Mouse (Mus musculus): ENCODE results near the gene Kif26b. TPM values are rescaled to one million over a fixed set of nuclear protein-coding genes. Genes with fewer than 3 reads are reported as not detected.

Gene Kif26b
- polyA plus RNA-seq, 1 experiment from 2014 or later = 8.7 TPM

DNA sequence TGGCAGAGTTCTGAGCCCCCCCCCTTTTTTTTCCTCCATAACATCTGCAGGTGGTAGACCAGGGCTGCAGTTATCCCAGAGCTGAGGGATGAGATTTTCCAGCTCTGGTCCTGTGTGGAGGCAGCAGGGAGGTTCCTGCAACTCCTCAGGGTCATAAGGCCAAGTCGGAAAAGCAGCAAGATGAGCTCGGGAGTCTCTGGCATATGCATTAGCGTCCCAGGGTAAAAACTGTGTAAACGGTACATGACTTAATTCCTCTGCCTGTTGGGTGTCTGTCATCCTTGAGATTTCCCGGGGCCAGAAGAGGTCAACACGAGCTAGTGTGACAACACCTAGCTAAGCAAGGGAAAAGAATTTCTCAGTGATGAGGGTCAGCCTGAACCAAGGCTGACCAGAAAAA lies 111.0 kb downstream of the Kif26b start:
- Histone ChIP-seq H3K27me3 (no peaks in the 10 kb centered on the region), H3K4me3 (replicated peaks) (no peak overlapping the region)
- ATAC-seq (ENCODE audit: insufficient number of reproducible peaks, low FRiP score, low TSS enrichment, low read depth) = no peak

GRCm38 (mm10) chr1:178640719-178641455 lies 112.0 kb downstream of the Kif26b start:
- no peak for ATAC-seq (ENCODE audit: insufficient number of reproducible peaks, low FRiP score, low TSS enrichment, low read depth)
- H3K4me3 ChIP-seq (replicated peaks) = no peak overlapping the region
- H3K27ac ChIP-seq (replicated peaks) = no peak overlapping the region
- no peak overlapping the region for H3K4me2 ChIP-seq (replicated peaks)
- H3K4me1 ChIP-seq = peaks cover 5% of the 10 kb centered on the region; the same call in 1 of the 2 replicates
- no peaks in the 10 kb centered on the region for H3K9me3 ChIP-seq (replicated peaks)
- WGBS = 38% methylated on average over 11 of the region's 11 CpGs
- H3K9ac ChIP-seq = no peak overlapping the region
- H3K27me3 ChIP-seq = no peaks in the 10 kb centered on the region
- H3K36me3 ChIP-seq = 0 out of 2 replicates have a peak, but pooled peaks cover 4% of the 10 kb centered on the region

More for the DNA sequence above, 111.0 kb downstream of the Kif26b start:
- no peak overlapping the region for H3K27ac ChIP-seq (replicated peaks)
- 51% methylated on average over 6 of the region's 6 CpGs for WGBS
- peaks cover 8% of the 10 kb centered on the region for H3K4me1 ChIP-seq
- H3K4me2 ChIP-seq (replicated peaks) = no peak overlapping the region
- H3K9me3 ChIP-seq (replicated peaks) = no peaks in the 10 kb centered on the region
- 0 out of 2 replicates have a peak, but pooled peaks cover 3% of the 10 kb centered on the region for H3K36me3 ChIP-seq
- H3K9ac ChIP-seq = no peak overlapping the region

DNA sequence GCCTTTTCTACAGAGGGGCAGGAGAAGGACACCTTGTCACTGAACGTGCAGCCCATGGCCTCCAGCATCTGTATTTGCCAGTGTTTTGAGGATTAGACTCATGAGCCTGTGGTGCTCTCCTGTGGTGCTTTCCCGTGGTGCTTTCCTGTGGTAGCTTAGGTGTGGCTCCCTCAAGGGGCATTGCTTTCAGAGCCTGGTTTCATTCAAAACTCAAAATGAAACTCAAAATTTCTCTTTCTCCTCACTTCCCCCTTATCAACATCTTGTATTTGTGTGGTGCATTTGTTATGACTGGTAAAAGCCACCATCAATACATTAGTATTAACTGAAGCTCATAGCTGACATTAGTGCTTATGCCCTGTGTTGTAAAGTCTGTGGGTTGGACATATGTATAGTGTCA lies 112.9 kb downstream of the Kif26b start:
- peaks cover 5% of the 10 kb centered on the region; the same call in 1 of the 2 replicates for H3K4me1 ChIP-seq
- H3K4me2 ChIP-seq (replicated peaks) = no peak overlapping the region
- no peak overlapping the region for H3K27ac ChIP-seq (replicated peaks)
- H3K27me3 ChIP-seq = no peaks in the 10 kb centered on the region
- no peak overlapping the region for H3K9ac ChIP-seq
- H3K9me3 ChIP-seq (replicated peaks) = no peaks in the 10 kb centered on the region
- no peak overlapping the region for H3K4me3 ChIP-seq (replicated peaks)
- no peak for ATAC-seq (ENCODE audit: insufficient number of reproducible peaks, low FRiP score, low TSS enrichment, low read depth)
- H3K36me3 ChIP-seq = 0 out of 2 replicates have a peak, but pooled peaks cover 4% of the 10 kb centered on the region
- WGBS = 63% methylated on average over 2 of the region's 2 CpGs

DNA sequence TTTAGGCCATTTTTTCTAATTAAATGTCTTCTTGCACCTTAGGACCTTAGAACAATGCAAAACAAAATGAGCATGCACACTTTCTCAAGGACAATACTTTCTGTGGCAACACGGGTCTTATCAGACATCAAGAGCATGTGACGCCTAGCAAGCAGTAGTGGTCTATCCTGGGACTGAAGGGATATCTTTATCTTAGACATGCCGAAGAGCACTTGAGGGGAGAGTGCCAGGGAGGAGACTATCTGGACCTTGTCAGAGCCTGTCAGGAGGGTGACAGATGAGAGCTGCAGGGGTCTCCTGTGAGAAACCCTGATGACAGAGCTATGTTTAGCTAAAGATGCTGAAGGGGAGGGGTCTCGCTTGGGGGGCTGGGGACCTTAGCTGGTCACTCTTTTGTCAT lies 116.0 kb downstream of the Kif26b start:
- Histone ChIP-seq H3K4me1 (peaks cover 5% of the 10 kb centered on the region; the same call in 1 of the 2 replicates), H3K36me3 (0 out of 2 replicates have a peak, but pooled peaks cover 4% of the 10 kb centered on the region), H3K4me3 (replicated peaks) (no peak overlapping the region), H3K27me3 (no peaks in the 10 kb centered on the region), H3K9me3 (replicated peaks) (no peaks in the 10 kb centered on the region), H3K4me2 (replicated peaks) (no peak overlapping the region), H3K27ac (replicated peaks) (no peak overlapping the region), H3K9ac (no peak overlapping the region)
- ATAC-seq (ENCODE audit: insufficient number of reproducible peaks, low FRiP score, low TSS enrichment, low read depth) = no peak
- WGBS = 70% methylated on average over 4 of the region's 4 CpGs

- Histone ChIP-seq H3K27ac (replicated peaks) (no peak overlapping the region), H3K27me3 (no peaks in the 10 kb centered on the region), H3K4me3 (replicated peaks) (no peak overlapping the region), H3K9ac (no peak overlapping the region), H3K36me3 (0 out of 2 replicates have a peak, but pooled peaks cover 4% of the 10 kb centered on the region), H3K9me3 (replicated peaks) (no peaks in the 10 kb centered on the region), H3K4me1 (no peaks in the 10 kb centered on the region), H3K4me2 (replicated peaks) (no peak overlapping the region)
- WGBS = 85% methylated on average over 4 of the region's 4 CpGs
- no peak for ATAC-seq (ENCODE audit: insufficient number of reproducible peaks, low FRiP score, low TSS enrichment, low read depth)
These were observed 117.7 kb downstream of the Kif26b start for GRCm38 (mm10) chr1:178646589-178646988.

GRCm38 (mm10) chr1:178655525-178655924 lies 126.6 kb downstream of the Kif26b start:
- Histone ChIP-seq H3K4me1 (no peaks in the 10 kb centered on the region; the same call in 1 of the 2 replicates), H3K27ac (replicated peaks) (no peak overlapping the region), H3K9ac (no peak overlapping the region), H3K36me3 (no peaks in the 10 kb centered on the region), H3K27me3 (no peaks in the 10 kb centered on the region), H3K4me2 (replicated peaks) (no peak overlapping the region), H3K4me3 (replicated peaks) (no peak overlapping the region), H3K9me3 (replicated peaks) (no peaks in the 10 kb centered on the region)
- 65% methylated on average over 4 of the region's 4 CpGs for WGBS
- no peak for ATAC-seq (ENCODE audit: insufficient number of reproducible peaks, low FRiP score, low TSS enrichment, low read depth)

DNA sequence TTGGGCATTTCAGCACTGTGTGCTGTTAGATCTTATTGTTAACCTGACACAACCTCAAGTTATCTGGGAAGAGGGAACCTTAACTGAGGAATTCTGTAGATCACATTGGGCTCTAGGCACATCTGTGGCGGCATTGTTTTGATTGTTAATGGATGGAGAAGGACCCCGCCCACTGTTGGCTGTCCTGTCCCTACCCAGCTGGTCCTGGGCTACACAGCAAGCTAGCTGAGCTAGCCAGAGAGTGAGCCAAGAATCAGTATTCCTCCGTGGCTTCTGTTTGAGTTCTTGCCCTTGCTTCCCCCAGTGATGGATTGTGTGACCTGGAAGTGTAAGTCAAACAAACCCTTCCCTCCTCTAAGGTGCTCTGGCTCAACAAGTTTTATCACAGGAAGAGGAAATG lies 132.1 kb downstream of the Kif26b start:
- no peak for ATAC-seq (ENCODE audit: insufficient number of reproducible peaks, low FRiP score, low TSS enrichment, low read depth)
- H3K27me3 ChIP-seq = no peaks in the 10 kb centered on the region
- peaks cover 23% of the 10 kb centered on the region for H3K4me1 ChIP-seq
- WGBS = 61% methylated on average over 3 of the region's 3 CpGs
- H3K9me3 ChIP-seq (replicated peaks) = no peaks in the 10 kb centered on the region
- H3K9ac ChIP-seq = no peak overlapping the region
- no peak overlapping the region for H3K27ac ChIP-seq (replicated peaks)
- H3K4me3 ChIP-seq (replicated peaks) = no peak overlapping the region
- H3K36me3 ChIP-seq = no peaks in the 10 kb centered on the region
- H3K4me2 ChIP-seq (replicated peaks) = no peak overlapping the region

DNA sequence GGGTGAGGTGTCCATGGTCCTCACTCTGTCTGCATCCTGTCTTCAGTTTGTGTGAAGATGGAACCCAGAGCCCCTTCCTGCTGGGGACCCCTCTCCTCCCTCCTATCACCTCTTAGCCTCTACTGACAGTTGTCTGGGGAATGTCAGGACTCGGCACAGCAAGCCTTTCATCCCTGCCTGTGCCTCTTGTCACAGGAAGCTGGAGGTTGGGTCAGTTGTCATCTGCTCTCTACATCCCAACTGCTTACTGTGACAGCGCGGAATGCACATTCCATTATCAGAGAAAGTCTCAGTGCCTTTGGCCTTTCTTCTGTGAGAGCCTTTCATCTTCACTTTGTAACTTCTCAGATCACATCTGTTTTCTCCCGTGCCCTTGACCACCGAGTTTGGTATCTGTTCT lies 132.6 kb downstream of the Kif26b start:
- H3K4me1 ChIP-seq = peaks cover 23% of the 10 kb centered on the region
- no peaks in the 10 kb centered on the region for H3K27me3 ChIP-seq
- no peak overlapping the region for H3K9ac ChIP-seq
- H3K9me3 ChIP-seq (replicated peaks) = no peaks in the 10 kb centered on the region
- H3K27ac ChIP-seq (replicated peaks) = no peak overlapping the region
- no peak overlapping the region for H3K4me3 ChIP-seq (replicated peaks)
- no peak for ATAC-seq (ENCODE audit: insufficient number of reproducible peaks, low FRiP score, low TSS enrichment, low read depth)
- no peak overlapping the region for H3K4me2 ChIP-seq (replicated peaks)
- no peaks in the 10 kb centered on the region for H3K36me3 ChIP-seq
- WGBS = 33% methylated on average over 5 of the region's 5 CpGs

DNA sequence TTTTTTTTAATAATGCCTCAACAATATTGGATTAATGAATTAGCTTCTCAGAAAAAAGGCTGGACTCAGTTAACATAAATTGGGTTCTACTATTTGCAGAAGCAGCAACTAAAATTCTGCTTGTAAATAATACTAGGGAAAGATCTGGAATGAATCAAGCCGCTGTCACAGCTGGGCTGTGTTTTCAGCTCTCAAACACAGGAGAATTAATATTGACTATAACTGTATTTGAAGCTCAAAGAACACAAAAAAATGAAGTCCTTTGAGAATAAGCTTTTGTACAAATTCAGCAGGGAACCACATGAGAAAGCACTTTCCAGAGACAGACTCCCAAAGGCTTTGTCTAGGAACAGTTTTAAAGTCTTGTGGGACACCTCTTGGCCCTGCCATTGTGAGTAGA lies 134.6 kb downstream of the Kif26b start:
- 36% methylated on average over 1 of the region's 1 CpGs for WGBS
- H3K4me3 ChIP-seq (replicated peaks) = no peak overlapping the region
- no peak for ATAC-seq (ENCODE audit: insufficient number of reproducible peaks, low FRiP score, low TSS enrichment, low read depth)
- no peaks in the 10 kb centered on the region for H3K9me3 ChIP-seq (replicated peaks)
- peaks cover 23% of the 10 kb centered on the region for H3K4me1 ChIP-seq
- no peaks in the 10 kb centered on the region for H3K27me3 ChIP-seq
- no peaks in the 10 kb centered on the region for H3K36me3 ChIP-seq
- H3K27ac ChIP-seq (replicated peaks) = peak overlapping the region; percentile 58
- no peak overlapping the region for H3K4me2 ChIP-seq (replicated peaks)
- H3K9ac ChIP-seq = no peak overlapping the region

- no peak overlapping the region for H3K4me3 ChIP-seq (replicated peaks)
- no peaks in the 10 kb centered on the region for H3K9me3 ChIP-seq (replicated peaks)
- 70% methylated on average over 5 of the region's 5 CpGs for WGBS
- no peak overlapping the region for H3K9ac ChIP-seq
- H3K4me1 ChIP-seq = peaks cover 23% of the 10 kb centered on the region
- no peak for ATAC-seq (ENCODE audit: insufficient number of reproducible peaks, low FRiP score, low TSS enrichment, low read depth)
- no peaks in the 10 kb centered on the region for H3K36me3 ChIP-seq
- no peaks in the 10 kb centered on the region for H3K27me3 ChIP-seq
- H3K4me2 ChIP-seq (replicated peaks) = no peak overlapping the region
- H3K27ac ChIP-seq (replicated peaks) = peak overlapping the region; percentile 58
These were observed 135.5 kb downstream of the Kif26b start for GRCm38 (mm10) chr1:178664271-178664969.

DNA sequence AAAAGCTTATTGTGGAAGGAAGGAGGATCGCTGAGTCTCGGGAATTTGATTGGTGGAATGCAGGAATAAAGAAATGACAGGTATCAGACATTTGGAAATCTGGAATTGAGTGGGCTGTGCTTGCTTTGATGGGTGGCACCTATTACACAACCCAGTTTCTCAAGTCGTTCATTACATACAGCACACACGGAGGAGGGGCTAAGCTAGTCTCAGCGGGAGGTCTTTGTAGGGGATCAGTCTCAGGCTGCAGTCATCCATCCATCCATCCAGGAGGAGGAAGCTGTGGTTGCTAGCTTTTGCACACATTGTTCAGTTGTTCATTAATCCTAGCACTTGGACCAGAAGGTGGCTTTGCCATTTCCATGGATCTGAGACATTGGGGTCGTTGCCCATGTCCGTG lies 137.6 kb downstream of the Kif26b start:
- Histone ChIP-seq H3K4me1 (peaks cover 23% of the 10 kb centered on the region), H3K36me3 (no peaks in the 10 kb centered on the region), H3K4me3 (replicated peaks) (no peak overlapping the region), H3K27me3 (no peaks in the 10 kb centered on the region), H3K4me2 (replicated peaks) (no peak overlapping the region), H3K9ac (no peak overlapping the region), H3K27ac (replicated peaks) (no peak overlapping the region), H3K9me3 (replicated peaks) (no peaks in the 10 kb centered on the region)
- WGBS = 72% methylated on average over 7 of the region's 7 CpGs
- ATAC-seq (ENCODE audit: insufficient number of reproducible peaks, low FRiP score, low TSS enrichment, low read depth) = no peak
